Mouse (Mus musculus) ES-Bruce4 (cell line): ENCODE measurements around the gene Hdgfl2. TPM values are rescaled to one million over a fixed set of nuclear protein-coding genes. Genes with fewer than 3 reads are reported as not detected.

Experiments used
- H3K27ac ChIP-seq: 2 replicates; pipeline ENCODE4 v1.5.1; 2012; ENCODE audit warnings: low read length, inconsistent platforms; ENCODE audit not compliant: insufficient read depth
- H3K27me3 ChIP-seq: 2 replicates; pipeline ENCODE4 v1.6.1; 2012; ENCODE audit warnings: mild to moderate bottlenecking, low read length, inconsistent platforms; ENCODE audit not compliant: control insufficient read depth, poor library complexity, insufficient read depth, severe bottlenecking
- H3K36me3 ChIP-seq: 2 replicates; pipeline ENCODE4 v1.6.1; 2012; ENCODE audit warnings: inconsistent platforms, mild to moderate bottlenecking, low read length, moderate library complexity; ENCODE audit not compliant: control insufficient read depth, poor library complexity, insufficient read depth, severe bottlenecking
- H3K4me1 ChIP-seq: one replicate; pipeline ENCODE4 v1.8.1; 2011; ENCODE audit warnings: low read length; ENCODE audit not compliant: control insufficient read depth, insufficient read depth
- H3K4me3 ChIP-seq: 2 replicates; pipeline ENCODE4 v1.5.1; 2011; ENCODE audit warnings: low read depth, mild to moderate bottlenecking, low read length
- H3K9ac ChIP-seq: 2 replicates; pipeline ENCODE4 v1.6.1; 2012; ENCODE audit warnings: low read depth, mild to moderate bottlenecking, inconsistent platforms; ENCODE audit not compliant: poor library complexity, severe bottlenecking
- H3K9me3 ChIP-seq: replicated peaks from 2 replicates; pipeline ENCODE4 v1.6.1; 2012; ENCODE audit warnings: mild to moderate bottlenecking, low read length, inconsistent platforms; ENCODE audit not compliant: control insufficient read depth, poor library complexity, insufficient read depth, severe bottlenecking
- CTCF ChIP-seq: IDR thresholded peaks from one replicate; pipeline ENCODE4 v1.8.1; 2011; ENCODE audit warnings: low read depth, low read length
- EP300 ChIP-seq: IDR thresholded peaks from 2 replicates; pipeline ENCODE4 v1.6.1; 2011; ENCODE audit warnings: low read depth, low read length; ENCODE audit not compliant: insufficient read depth
- POLR2A ChIP-seq: IDR thresholded peaks from one replicate; pipeline ENCODE4 v1.8.1; 2011; ENCODE audit warnings: low read length; ENCODE audit not compliant: insufficient read depth
- polyA plus RNA-seq: library from polyadenylated mRNA; stranded (reverse); fragments of >200 nt; gene quantifications from 2 replicates; pipeline ENCODE4 v1.2.4, GENCODE M21; 2011; ENCODE audit warnings: low read depth; ENCODE audit not compliant: missing spikeins, insufficient read depth, insufficient read length

The Hdgfl2 gene
- polyA plus RNA-seq, 1 experiment = 77.5 TPM

DNA sequence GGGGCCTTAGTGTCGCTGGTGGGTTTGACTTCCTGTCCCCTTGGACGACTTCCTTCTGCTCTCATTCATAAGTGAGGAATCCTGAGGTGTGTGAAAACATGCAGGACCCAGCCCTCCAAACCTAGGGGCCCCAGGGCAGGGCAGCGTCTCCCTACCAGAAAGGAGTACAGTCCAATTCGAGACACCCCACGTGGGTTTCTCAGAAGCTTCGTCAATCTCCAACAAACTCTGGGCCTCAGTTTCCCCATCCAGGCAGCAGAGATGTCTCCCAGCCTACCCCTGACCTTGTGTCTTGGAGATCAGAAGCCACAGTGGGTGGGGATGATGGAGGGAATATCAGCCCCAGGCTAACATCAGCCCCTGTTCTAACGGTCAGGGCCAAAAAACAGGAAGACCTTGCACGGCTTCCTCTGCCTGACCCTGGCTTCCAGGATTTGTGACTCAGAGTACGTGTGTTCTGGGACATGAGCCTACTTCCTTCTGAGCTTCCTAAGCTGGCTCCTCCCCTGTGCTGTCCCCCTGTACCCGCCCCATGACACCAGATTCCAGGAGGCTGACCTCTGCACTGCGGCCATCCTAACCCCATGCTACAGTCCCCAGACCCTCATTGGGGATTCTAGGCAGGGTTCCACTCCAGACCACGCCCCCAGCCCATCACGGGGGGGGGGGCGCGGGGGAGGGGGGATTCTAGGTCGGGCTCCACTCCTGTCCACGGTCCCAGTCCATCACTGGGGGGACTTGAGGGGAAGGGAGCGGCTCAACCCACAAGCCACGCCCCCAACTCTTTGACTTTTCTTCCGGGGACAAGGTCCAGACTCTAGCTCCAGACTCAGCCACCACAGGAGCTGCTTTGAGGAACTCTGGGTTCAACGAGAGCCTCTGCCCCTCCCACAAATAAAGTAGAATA, 54.3 kb downstream of the Hdgfl2 start:
- TF ChIP-seq EP300 = no peak
- no peak for TF ChIP-seq POLR2A
- TF ChIP-seq CTCF = no peak
- no peak overlapping the region for H3K27ac ChIP-seq
- H3K4me1 ChIP-seq = no peaks in the 10 kb centered on the region
- H3K4me3 ChIP-seq = 0 out of 2 replicates have a peak overlapping the region, but pooled peaks have one; percentile 32
- H3K9ac ChIP-seq = no peak overlapping the region
- H3K27me3 ChIP-seq = no peaks in the 10 kb centered on the region
- no peaks in the 10 kb centered on the region for H3K9me3 ChIP-seq
- H3K36me3 ChIP-seq = no peaks in the 10 kb centered on the region

DNA sequence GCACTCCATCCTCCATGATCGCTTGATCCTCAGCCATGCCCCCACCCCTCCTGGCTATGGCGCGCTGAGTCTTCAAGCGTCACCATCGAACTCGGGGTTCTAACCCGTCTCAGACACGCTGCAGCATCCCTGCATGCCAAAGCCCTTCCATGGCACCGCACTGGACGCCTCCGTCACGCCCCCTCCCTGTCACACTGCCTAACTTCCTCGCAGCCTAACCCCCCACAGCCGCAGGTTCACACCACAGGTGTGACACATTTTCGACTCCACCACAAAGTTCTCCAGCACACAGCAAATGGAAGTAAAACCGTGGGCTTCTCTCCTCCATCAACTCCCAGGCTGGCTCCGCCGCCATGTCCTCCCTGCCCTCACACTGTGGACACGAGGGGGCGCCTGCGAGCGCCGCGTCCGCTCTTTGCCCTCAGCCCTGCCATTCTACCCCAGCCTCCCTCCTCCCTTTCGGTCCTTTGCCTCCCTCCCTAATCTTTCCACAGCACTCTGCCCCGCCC, 55.1 kb downstream of the Hdgfl2 start:
- Histone ChIP-seq H3K27me3 (no peaks in the 10 kb centered on the region), H3K9me3 (no peaks in the 10 kb centered on the region), H3K9ac (no peak overlapping the region), H3K4me3 (peak overlapping the region; percentile 32), H3K4me1 (no peaks in the 10 kb centered on the region), H3K36me3 (no peaks in the 10 kb centered on the region), H3K27ac (no peak overlapping the region)
- TF ChIP-seq EP300 (no peak), POLR2A (no peak), CTCF (peak; percentile 89)

DNA sequence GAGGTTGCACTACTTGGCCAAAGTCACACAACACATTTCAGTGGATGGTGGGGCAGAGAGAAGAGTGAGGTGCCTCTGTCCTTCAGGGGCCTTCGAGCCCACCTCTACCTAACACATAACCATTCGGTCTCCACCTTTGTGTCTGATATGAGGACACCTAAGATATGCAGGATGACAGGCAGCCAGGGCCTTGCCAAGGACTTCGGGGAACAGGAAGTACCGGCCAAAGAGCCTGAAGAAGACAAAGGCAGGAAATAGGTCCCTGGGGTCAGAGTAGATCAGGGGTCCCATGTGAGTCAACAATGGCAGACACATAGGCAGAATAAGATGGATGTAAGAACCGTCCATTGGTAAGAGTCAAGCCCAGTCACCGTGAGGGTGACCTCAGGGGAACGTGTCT, 57.1 kb downstream of the Hdgfl2 start:
- Histone ChIP-seq H3K27ac (no peak overlapping the region), H3K9me3 (no peaks in the 10 kb centered on the region), H3K9ac (no peak overlapping the region), H3K4me1 (no peaks in the 10 kb centered on the region), H3K36me3 (no peaks in the 10 kb centered on the region), H3K4me3 (no peak overlapping the region), H3K27me3 (no peaks in the 10 kb centered on the region)
- TF ChIP-seq EP300 (no peak), CTCF (no peak), POLR2A (no peak)

DNA sequence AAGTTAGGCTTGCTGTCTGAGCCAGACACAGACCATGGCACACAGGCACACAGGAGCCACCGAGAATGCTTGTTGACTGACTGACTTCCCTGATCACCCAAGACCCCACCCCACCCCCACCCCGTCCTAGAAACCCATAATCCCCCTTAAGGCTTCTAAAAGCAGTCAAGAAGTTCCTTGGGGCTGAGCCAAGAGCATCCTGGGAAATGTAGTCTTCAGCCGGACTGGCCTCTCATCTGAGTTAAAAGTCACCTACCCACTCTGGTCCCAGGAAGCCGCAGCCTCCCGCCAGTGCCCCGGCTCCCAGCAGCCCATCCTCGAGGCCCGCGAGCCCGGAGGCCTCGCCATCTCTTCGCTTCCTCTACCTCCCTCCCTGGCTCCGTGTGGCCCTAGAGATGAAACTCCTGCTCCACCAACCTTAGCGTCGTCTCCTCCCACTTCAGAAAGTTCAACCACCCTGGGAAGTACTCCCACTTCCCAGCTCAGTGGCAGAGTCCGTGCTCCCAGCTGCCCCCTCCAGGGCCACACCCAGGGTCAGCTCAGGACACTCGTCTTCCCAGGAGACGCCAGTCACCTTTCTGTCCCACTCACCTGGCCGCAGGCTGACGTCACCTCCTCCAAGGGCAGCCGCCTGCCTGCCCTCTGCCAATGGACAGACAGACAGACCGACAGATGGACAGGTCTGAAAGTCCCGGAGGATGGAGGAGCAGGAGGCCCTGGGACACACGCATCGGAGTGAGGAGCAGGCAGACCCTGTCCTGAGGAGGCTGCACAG, 58.6 kb downstream of the Hdgfl2 start:
- no peaks in the 10 kb centered on the region for H3K27me3 ChIP-seq
- peak overlapping the region; percentile 10; the same call in 1 of the 2 replicates for H3K4me3 ChIP-seq
- no peaks in the 10 kb centered on the region for H3K36me3 ChIP-seq
- H3K9ac ChIP-seq = no peak overlapping the region
- no peak for TF ChIP-seq POLR2A
- TF ChIP-seq EP300 = no peak
- no peak for TF ChIP-seq CTCF
- H3K4me1 ChIP-seq = no peaks in the 10 kb centered on the region
- no peaks in the 10 kb centered on the region for H3K9me3 ChIP-seq
- no peak overlapping the region for H3K27ac ChIP-seq

DNA sequence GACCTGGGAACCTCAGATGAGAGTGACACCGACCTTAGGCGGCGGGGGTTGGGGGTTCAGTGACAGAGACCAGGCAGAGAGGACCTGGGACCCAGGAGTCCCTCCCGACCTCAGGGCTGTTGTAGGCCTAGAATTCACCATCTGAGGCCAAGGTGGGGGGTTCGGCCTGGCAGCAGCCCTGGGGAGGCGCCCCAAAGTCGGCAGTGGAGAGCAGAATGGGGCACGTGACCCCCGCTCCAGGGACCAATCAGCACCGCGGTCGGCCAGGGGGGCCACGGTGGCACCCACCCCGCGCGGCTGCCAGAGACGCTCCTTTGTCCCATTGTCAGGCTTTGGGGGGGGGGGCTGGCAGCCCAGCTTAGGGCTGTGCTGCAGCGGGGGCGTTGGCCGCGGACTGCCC, 59.9 kb downstream of the Hdgfl2 start:
- TF ChIP-seq POLR2A = no peak
- TF ChIP-seq CTCF = no peak
- TF ChIP-seq EP300 = no peak
- H3K4me3 ChIP-seq = peak overlapping the region; percentile 75; the same call in 1 of the 2 replicates
- peak overlapping the region; percentile 25; the same call in 1 of the 2 replicates for H3K9ac ChIP-seq
- no peaks in the 10 kb centered on the region for H3K27me3 ChIP-seq
- no peaks in the 10 kb centered on the region for H3K36me3 ChIP-seq
- no peak overlapping the region for H3K27ac ChIP-seq
- H3K9me3 ChIP-seq = no peaks in the 10 kb centered on the region
- H3K4me1 ChIP-seq = no peaks in the 10 kb centered on the region
